Mouse (Mus musculus) layer of hippocampus, adult 11-12 months (tissue): ENCODE results near the gene Olfr432.
"Not testable (repeated sequence)": the region's sequence is repeated elsewhere in the genome, so short reads cannot be mapped to it uniquely, and the experiment has no call there.

ENCODE experiments used
- DNase-seq: peaks from one replicate; pipeline ENCODE4 v3.0.0; 2022; ENCODE audit warnings: low spot score

Gene Olfr432

GRCm38 (mm10) chr1:174048893-174049292 is at the start of gene Olfr432:
Olfr432 (plus strand) TSS chr1:174049205.
- DNase-seq, result no peak

GRCm38 (mm10) chr1:174004352-174005109 is 44.5 kb upstream of the Olfr432 start:
- not testable (repeated sequence) for DNase-seq

GRCm38 (mm10) chr1:174007050-174007449 is 42.0 kb upstream of the Olfr432 start:
- not testable (repeated sequence) for DNase-seq

- no peak for DNase-seq
Measured at GRCm38 (mm10) chr1:174031698-174032097, 17.3 kb upstream of the Olfr432 start, which contains the start of gene Ifi205. Ifi205 (minus strand) TSS chr1:174031810.

- no peak for DNase-seq
Measured at GRCm38 (mm10) chr1:174035841-174036240, 13.2 kb upstream of the Olfr432 start.

GRCm38 (mm10) chr1:174038480-174038879 is 10.5 kb upstream of the Olfr432 start:
- DNase-seq, result no peak

- peak; percentile 30 for DNase-seq
Measured at GRCm38 (mm10) chr1:174040523-174041177, 8.4 kb upstream of the Olfr432 start, which contains the start of gene Olfr433. Olfr433 (plus strand) TSS chr1:174040705.

- DNase-seq, result not testable (repeated sequence)
Measured at GRCm38 (mm10) chr1:174042091-174042884, 6.7 kb upstream of the Olfr432 start.

GRCm38 (mm10) chr1:174044431-174044830 is 4.6 kb upstream of the Olfr432 start:
- DNase-seq, result no peak

- DNase-seq, result not testable (repeated sequence)
Measured at GRCm38 (mm10) chr1:174048227-174048626, 778 bp upstream of the Olfr432 start.

- DNase-seq, result not testable (repeated sequence)
Measured at GRCm38 (mm10) chr1:174049357-174049756, 352 bp downstream of the Olfr432 start.

- DNase-seq, result no peak
Measured at GRCm38 (mm10) chr1:174050532-174050931, 1.5 kb downstream of the Olfr432 start.

GRCm38 (mm10) chr1:174051515-174051914 is 2.5 kb downstream of the Olfr432 start:
- no peak for DNase-seq

GRCm38 (mm10) chr1:174051931-174052536 is 3.0 kb downstream of the Olfr432 start:
- DNase-seq, result no peak

GRCm38 (mm10) chr1:174052981-174053380 is 4.0 kb downstream of the Olfr432 start:
- DNase-seq, result no peak

- DNase-seq, result no peak
Measured at GRCm38 (mm10) chr1:174055248-174055647, 6.2 kb downstream of the Olfr432 start.

- no peak for DNase-seq
Measured at GRCm38 (mm10) chr1:174066305-174066704, 17.3 kb downstream of the Olfr432 start, which contains the start of gene Olfr430. Olfr430 (plus strand) TSS chr1:174066605.

GRCm38 (mm10) chr1:174084031-174084430 is 35.0 kb downstream of the Olfr432 start, which contains the start of gene Olfr429:
Olfr429 (plus strand) TSS chr1:174084331.
- DNase-seq, result no peak

- DNase-seq, result no peak
Measured at GRCm38 (mm10) chr1:174096591-174096990, 47.6 kb downstream of the Olfr432 start, which contains the start of gene Olfr427. Olfr427 (plus strand) TSS chr1:174096891.

- DNase-seq, result no peak
Measured at GRCm38 (mm10) chr1:174103735-174104134, 54.7 kb downstream of the Olfr432 start.
